Mouse (Mus musculus): ENCODE data around the gene B3gnt6.

B3gnt6 gene

GRCm38 (mm10) chr7:98150525-98150924 is 48.8 kb downstream of the B3gnt6 start:
- DNase-seq (ENCODE audit: extremely low spot score, low read depth, low spot score): no peak

- DNase-seq (ENCODE audit: extremely low spot score, low read depth, low spot score): no peak
These were observed 49.5 kb downstream of the B3gnt6 start for GRCm38 (mm10) chr7:98149802-98150201.

DNA sequence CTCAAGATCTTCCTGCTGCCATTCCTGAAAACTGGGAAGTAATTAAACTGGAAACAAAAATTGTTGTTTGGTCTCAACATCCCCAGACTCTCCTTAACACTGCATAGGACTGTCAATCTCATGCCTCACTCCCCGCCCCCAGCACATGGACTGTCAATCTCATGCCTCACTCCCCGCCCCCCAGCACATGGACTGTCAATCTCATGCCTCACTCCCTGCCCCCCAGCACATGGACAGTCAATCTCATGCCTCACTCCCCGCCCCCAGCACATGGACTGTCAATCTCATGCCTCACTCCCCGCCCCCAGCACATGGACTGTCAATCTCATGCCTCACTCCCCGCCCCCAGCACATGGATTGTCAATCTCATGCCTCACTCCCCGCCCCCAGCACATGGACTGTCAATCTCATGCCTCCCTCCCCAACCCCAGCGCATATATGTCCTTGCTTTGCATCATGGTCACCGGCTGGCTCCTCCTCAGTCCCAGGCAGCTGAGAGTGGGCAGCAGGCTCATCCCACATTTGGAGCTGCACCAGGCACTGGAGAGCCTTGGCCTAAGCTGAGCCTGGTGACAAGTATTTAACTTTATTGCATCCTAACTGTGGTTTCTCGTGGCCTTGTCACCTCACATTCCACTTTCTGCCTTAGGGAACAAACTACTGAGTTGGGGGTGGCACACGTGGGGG is 50.4 kb downstream of the B3gnt6 start:
- DNase-seq (ENCODE audit: extremely low spot score, low read depth, low spot score): no peak

DNA sequence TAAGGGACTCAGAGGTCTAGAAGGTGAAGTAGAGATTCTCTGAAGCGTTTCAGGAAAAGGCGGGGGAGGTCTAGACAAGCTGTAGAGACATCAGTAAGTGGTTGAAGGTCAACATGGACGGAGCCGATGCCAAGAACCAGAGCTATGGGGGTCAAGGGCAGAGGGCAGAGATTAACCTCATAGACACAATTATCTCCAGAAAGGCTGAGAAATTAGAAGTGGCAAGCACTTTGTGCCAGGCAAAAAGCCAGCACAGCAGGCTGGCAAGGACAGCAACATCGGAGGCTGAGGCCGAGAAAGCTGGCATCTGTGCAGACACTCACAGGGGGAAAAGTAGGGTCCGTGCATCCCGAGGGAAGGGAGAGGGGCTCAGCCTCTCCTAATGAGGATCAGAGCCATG is 51.5 kb downstream of the B3gnt6 start:
- no peak for DNase-seq (ENCODE audit: extremely low spot score, low read depth, low spot score)

DNA sequence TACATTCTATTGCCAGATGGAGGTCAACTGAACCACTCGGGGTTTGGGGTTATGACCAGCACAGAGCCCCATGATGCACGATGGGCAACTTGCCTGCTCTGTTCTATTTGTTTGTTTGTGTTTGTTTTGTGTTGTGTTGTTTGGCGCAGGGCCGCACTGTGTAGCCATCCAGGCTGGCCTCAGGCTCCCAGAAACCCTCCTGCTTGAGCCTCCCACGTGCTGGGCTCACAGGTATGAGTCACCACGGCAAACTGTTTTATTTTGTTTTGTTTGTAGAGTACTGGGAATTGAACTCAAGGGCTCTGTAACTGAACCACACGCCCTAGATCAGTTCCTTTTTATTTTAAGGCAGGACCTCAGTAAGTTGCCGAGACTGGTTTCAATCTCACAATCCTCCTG is 52.8 kb downstream of the B3gnt6 start:
- no peak for DNase-seq (ENCODE audit: extremely low spot score, low read depth, low spot score)

- DNase-seq (ENCODE audit: extremely low spot score, low read depth, low spot score): no peak
These were observed 53.3 kb downstream of the B3gnt6 start for GRCm38 (mm10) chr7:98145842-98146446.

DNA sequence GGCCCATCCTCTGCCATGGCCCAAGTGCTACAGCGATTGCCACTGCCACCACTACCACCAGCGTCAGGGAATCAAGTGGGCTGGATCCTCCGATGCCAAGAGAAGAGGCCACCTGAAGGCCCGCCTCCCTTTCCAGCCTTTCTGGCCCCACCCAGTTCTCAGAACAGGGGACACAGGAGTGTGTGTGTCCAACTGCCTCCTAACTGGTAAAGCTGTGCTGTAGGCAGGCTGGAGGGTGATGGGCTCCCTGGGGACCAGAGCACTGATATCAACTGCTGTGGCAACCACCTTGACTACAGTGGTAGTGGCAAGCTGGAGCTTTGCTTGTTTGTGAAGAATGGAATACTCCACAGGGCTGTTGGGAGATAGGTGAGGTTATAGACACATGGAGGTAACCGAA is 53.9 kb downstream of the B3gnt6 start, which contains the start of gene Omp:
Gene Omp (minus strand): TSS at position 101 of the 400 bp plus-strand sequence.
- no peak for DNase-seq (ENCODE audit: extremely low spot score, low read depth, low spot score)

GRCm38 (mm10) chr7:98142648-98143047 is 56.6 kb downstream of the B3gnt6 start:
- no peak for DNase-seq (ENCODE audit: extremely low spot score, low read depth, low spot score)

Measured in hindlimb bud, embryonic 11.5 days (tissue).